Mouse (Mus musculus) midbrain, embryonic 16.5 days (tissue): ENCODE measurements around the gene Unc5a. TPM values are rescaled to one million over a fixed set of nuclear protein-coding genes. Genes with fewer than 3 reads are reported as not detected.

Source experiments
- ATAC-seq: fragments of 200-750 bp; cut with Nextera tagmentation; 2 replicates; pipeline ENCODE4 v1.8.0; 2017; ENCODE audit warnings: moderate TSS enrichment
- H3K27ac ChIP-seq: fragments of 300-500 bp; sonication (generic); 2 replicates; pipeline ENCODE4 v1.5.1; 2014; ENCODE audit warnings: mild to moderate bottlenecking, low read length, mixed read lengths
- H3K27me3 ChIP-seq: fragments of 300-500 bp; sonication (generic); 2 replicates; pipeline ENCODE4 v1.6.1; 2014; ENCODE audit warnings: low read depth, low read length, mixed read lengths; ENCODE audit not compliant: control insufficient read depth, insufficient read depth
- H3K36me3 ChIP-seq: fragments of 300-500 bp; sonication (generic); 2 replicates; pipeline ENCODE4 v1.6.1; 2014; ENCODE audit warnings: mild to moderate bottlenecking, low read length, moderate library complexity, mixed read lengths; ENCODE audit not compliant: control insufficient read depth, insufficient read depth
- H3K4me1 ChIP-seq: fragments of 300-500 bp; sonication (generic); 2 replicates; pipeline ENCODE4 v1.6.1; 2014; ENCODE audit warnings: mild to moderate bottlenecking, low read length, mixed read lengths; ENCODE audit not compliant: control insufficient read depth, insufficient read depth
- H3K4me2 ChIP-seq: fragments of 300-500 bp; sonication (generic); 2 replicates; pipeline ENCODE4 v1.6.1; 2014; ENCODE audit warnings: mild to moderate bottlenecking, low read length, mixed read lengths
- H3K4me3 ChIP-seq: fragments of 300-500 bp; sonication (generic); 2 replicates; pipeline ENCODE4 v1.5.1; 2014; ENCODE audit warnings: low read depth, mild to moderate bottlenecking, low read length, moderate library complexity, mixed read lengths
- H3K9ac ChIP-seq: fragments of 300-500 bp; sonication (generic); 2 replicates; pipeline ENCODE4 v1.6.1; 2014; ENCODE audit warnings: low read depth, low read length, mixed read lengths
- H3K9me3 ChIP-seq: fragments of 300-500 bp; sonication (generic); replicated peaks from 2 replicates; pipeline ENCODE4 v1.6.1; 2014; ENCODE audit warnings: mild to moderate bottlenecking, low read length, mixed read lengths; ENCODE audit not compliant: control insufficient read depth, poor library complexity, severe bottlenecking
- WGBS: fragments of 180-500 bp; shearing (Covaris S2); extraction: QIAGEN DNeasy Blood & Tissue Kit; methylation state at CpG from one replicate; pipeline ENCODE4 v1.1.7; 2014; 5-methylcytosine and 5-hydroxymethylcytosine counted together
- polyA plus RNA-seq: library from polyadenylated mRNA; unstranded; fragments of >200 nt; fragmentation: Nextera tagmentation; extraction: Ambion mirVana; gene quantifications from 2 replicates; pipeline ENCODE4 v1.2.1, GENCODE M21; 2015

The Unc5a gene
- polyA plus RNA-seq, 1 experiment from 2014 or later, result 14.1 TPM

- ATAC-seq, result no peak
- H3K9ac ChIP-seq, result no peak overlapping the region
- H3K9me3 ChIP-seq, result no peaks in the 10 kb centered on the region
- H3K4me1 ChIP-seq, result peaks cover 17% of the 10 kb centered on the region
- H3K36me3 ChIP-seq, result no peaks in the 10 kb centered on the region
- WGBS, result 75% methylated on average over 3 of the region's 3 CpGs
- no peak overlapping the region for H3K27ac ChIP-seq
- H3K4me3 ChIP-seq, result no peak overlapping the region
- no peaks in the 10 kb centered on the region for H3K27me3 ChIP-seq
- no peak overlapping the region for H3K4me2 ChIP-seq
Measured at GRCm38 (mm10) chr13:54960491-54960890, 11.3 kb downstream of the Unc5a start.

GRCm38 (mm10) chr13:54965256-54965655 lies 16.0 kb downstream of the Unc5a start:
- H3K4me2 ChIP-seq, result no peak overlapping the region
- no peaks in the 10 kb centered on the region for H3K9me3 ChIP-seq
- no peak overlapping the region for H3K27ac ChIP-seq
- no peak for ATAC-seq
- H3K36me3 ChIP-seq, result no peaks in the 10 kb centered on the region
- no peak overlapping the region for H3K4me3 ChIP-seq
- H3K4me1 ChIP-seq, result peaks cover 26% of the 10 kb centered on the region
- no peaks in the 10 kb centered on the region for H3K27me3 ChIP-seq
- 86% methylated on average over 6 of the region's 6 CpGs for WGBS
- H3K9ac ChIP-seq, result no peak overlapping the region

GRCm38 (mm10) chr13:54967501-54967900 lies 18.3 kb downstream of the Unc5a start:
- no peaks in the 10 kb centered on the region; the same call in 1 of the 2 replicates for H3K27me3 ChIP-seq
- H3K9ac ChIP-seq, result peak overlapping the region; percentile 4; the same call in 1 of the 2 replicates
- H3K4me1 ChIP-seq, result peaks cover 29% of the 10 kb centered on the region
- 23% methylated on average over 11 of the region's 11 CpGs for WGBS
- no peaks in the 10 kb centered on the region for H3K36me3 ChIP-seq
- H3K4me3 ChIP-seq, result no peak overlapping the region
- no peak overlapping the region for H3K27ac ChIP-seq
- H3K4me2 ChIP-seq, result no peak overlapping the region
- ATAC-seq, result no peak
- H3K9me3 ChIP-seq, result no peaks in the 10 kb centered on the region

GRCm38 (mm10) chr13:54968636-54969035 lies 19.4 kb downstream of the Unc5a start:
- Histone ChIP-seq H3K9ac (peak overlapping the region; percentile 27; the same call in 1 of the 2 replicates), H3K9me3 (no peaks in the 10 kb centered on the region), H3K27ac (no peak overlapping the region), H3K4me2 (no peak overlapping the region), H3K4me1 (peaks cover 29% of the 10 kb centered on the region), H3K4me3 (no peak overlapping the region), H3K27me3 (no peaks in the 10 kb centered on the region; the same call in 1 of the 2 replicates), H3K36me3 (no peaks in the 10 kb centered on the region)
- WGBS, result 62% methylated on average over 5 of the region's 5 CpGs
- ATAC-seq, result no peak

GRCm38 (mm10) chr13:54969513-54969912 lies 20.3 kb downstream of the Unc5a start:
- Histone ChIP-seq H3K4me2 (no peak overlapping the region), H3K4me3 (no peak overlapping the region), H3K9ac (no peak overlapping the region), H3K27me3 (no peaks in the 10 kb centered on the region; the same call in 1 of the 2 replicates), H3K9me3 (no peaks in the 10 kb centered on the region), H3K27ac (no peak overlapping the region), H3K4me1 (peaks cover 29% of the 10 kb centered on the region), H3K36me3 (no peaks in the 10 kb centered on the region)
- WGBS, result 43% methylated on average over 9 of the region's 9 CpGs
- ATAC-seq, result no peak

- no peak for ATAC-seq
- Histone ChIP-seq H3K9ac (no peak overlapping the region), H3K4me2 (no peak overlapping the region), H3K4me1 (peaks cover 31% of the 10 kb centered on the region), H3K4me3 (no peak overlapping the region), H3K9me3 (no peaks in the 10 kb centered on the region), H3K27me3 (no peaks in the 10 kb centered on the region; the same call in 1 of the 2 replicates), H3K27ac (no peak overlapping the region), H3K36me3 (no peaks in the 10 kb centered on the region)
- 41% methylated on average over 14 of the region's 14 CpGs for WGBS
Measured at GRCm38 (mm10) chr13:54970521-54971247, 21.5 kb downstream of the Unc5a start.

- H3K4me2 ChIP-seq, result no peak overlapping the region
- ATAC-seq, result no peak
- WGBS, result 47% methylated on average over 3 of the region's 3 CpGs
Measured at GRCm38 (mm10) chr13:54975546-54975945, 26.3 kb downstream of the Unc5a start.

GRCm38 (mm10) chr13:54978804-54979203 lies 29.6 kb downstream of the Unc5a start:
- Histone ChIP-seq H3K9me3 (no peaks in the 10 kb centered on the region), H3K4me2 (no peak overlapping the region), H3K27ac (no peak overlapping the region), H3K27me3 (no peaks in the 10 kb centered on the region; the same call in 1 of the 2 replicates), H3K9ac (0 out of 2 replicates have a peak overlapping the region, but pooled peaks have one; percentile 6), H3K36me3 (no peaks in the 10 kb centered on the region), H3K4me1 (peaks cover 32% of the 10 kb centered on the region), H3K4me3 (no peak overlapping the region)
- 37% methylated on average over 8 of the region's 8 CpGs for WGBS
- no peak for ATAC-seq

More at GRCm38 (mm10) chr13:54975546-54975945, 26.3 kb downstream of the Unc5a start:
- Histone ChIP-seq H3K9me3 (no peaks in the 10 kb centered on the region), H3K4me1 (peaks cover 17% of the 10 kb centered on the region), H3K27ac (no peak overlapping the region), H3K9ac (no peak overlapping the region), H3K36me3 (no peaks in the 10 kb centered on the region), H3K4me3 (no peak overlapping the region), H3K27me3 (no peaks in the 10 kb centered on the region; the same call in none of the 2 replicates)

- Histone ChIP-seq H3K9ac (0 out of 2 replicates have a peak overlapping the region, but pooled peaks have one; percentile 6), H3K27me3 (no peaks in the 10 kb centered on the region; the same call in 1 of the 2 replicates), H3K27ac (no peak overlapping the region), H3K4me2 (no peak overlapping the region), H3K4me3 (no peak overlapping the region), H3K4me1 (peaks cover 29% of the 10 kb centered on the region), H3K36me3 (no peaks in the 10 kb centered on the region), H3K9me3 (no peaks in the 10 kb centered on the region)
- WGBS, result 58% methylated on average over 12 of the region's 12 CpGs
- ATAC-seq, result no peak
Measured at GRCm38 (mm10) chr13:54980957-54981356, 31.7 kb downstream of the Unc5a start.
